Mouse (Mus musculus) neural tube, embryonic 13.5 days (tissue): ENCODE measurements around the gene Alkbh3. TPM values are rescaled to one million over a fixed set of nuclear protein-coding genes. Genes with fewer than 3 reads are reported as not detected.

Experiments used
- ATAC-seq: fragments of 200-750 bp; cut with Nextera tagmentation; 2 replicates; pipeline ENCODE4 v1.8.0; 2017; ENCODE audit warnings: low read depth, mild to moderate bottlenecking, moderate TSS enrichment, moderate library complexity
- H3K27ac ChIP-seq: fragments of 300-500 bp; sonication (generic); replicated peaks from 2 replicates; pipeline ENCODE4 v1.5.1; 2015; ENCODE audit warnings: moderate library complexity, mild to moderate bottlenecking, inconsistent platforms
- H3K27me3 ChIP-seq: fragments of 300-500 bp; sonication (generic); 2 replicates; pipeline ENCODE4 v1.6.1; 2015; ENCODE audit warnings: mild to moderate bottlenecking, inconsistent platforms
- H3K36me3 ChIP-seq: fragments of 300-500 bp; sonication (generic); 2 replicates; pipeline ENCODE4 v1.6.1; 2015; ENCODE audit warnings: mild to moderate bottlenecking, inconsistent platforms
- H3K4me1 ChIP-seq: fragments of 300-500 bp; sonication (generic); replicated peaks from 2 replicates; pipeline ENCODE4 v1.6.1; 2015; ENCODE audit warnings: inconsistent platforms
- H3K4me2 ChIP-seq: fragments of 300-500 bp; sonication (generic); 2 replicates; pipeline ENCODE4 v1.6.1; 2015; ENCODE audit warnings: inconsistent platforms, mild to moderate bottlenecking, moderate library complexity
- H3K4me3 ChIP-seq: fragments of 300-500 bp; sonication (generic); 2 replicates; pipeline ENCODE4 v1.5.1; 2015; ENCODE audit warnings: mild to moderate bottlenecking, inconsistent platforms
- H3K9ac ChIP-seq: fragments of 300-500 bp; sonication (generic); 2 replicates; pipeline ENCODE4 v1.6.1; 2015; ENCODE audit warnings: moderate library complexity, mild to moderate bottlenecking, inconsistent platforms
- H3K9me3 ChIP-seq: fragments of 300-500 bp; sonication (generic); 2 replicates; pipeline ENCODE4 v1.6.1; 2016; ENCODE audit warnings: inconsistent platforms
- WGBS: fragments of 180-500 bp; shearing (Covaris S2); methylation state at CpG from one replicate; pipeline ENCODE4 v1.1.7; 2015; 5-methylcytosine and 5-hydroxymethylcytosine counted together
- polyA plus RNA-seq: library from polyadenylated mRNA; unstranded; fragments of >200 nt; fragmentation: Nextera tagmentation; extraction: Ambion mirVana; gene quantifications from 2 replicates; pipeline ENCODE4 v1.2.1, GENCODE M21; 2015

Gene Alkbh3
- polyA plus RNA-seq, 1 experiment from 2014 or later = 43.8 TPM

- 99% methylated on average over 2 of the region's 2 CpGs for WGBS
- peaks cover 20% of the 10 kb centered on the region for H3K4me1 ChIP-seq
- H3K36me3 ChIP-seq = peaks cover 67% of the 10 kb centered on the region
- H3K27me3 ChIP-seq = no peaks in the 10 kb centered on the region
- H3K27ac ChIP-seq = no peak overlapping the region
- H3K4me2 ChIP-seq = no peak overlapping the region
- H3K9ac ChIP-seq = no peak overlapping the region
- no peak overlapping the region for H3K4me3 ChIP-seq
- ATAC-seq = no peak
- no peaks in the 10 kb centered on the region for H3K9me3 ChIP-seq
Observed at GRCm38 (mm10) chr2:93988440-93988839, 22.2 kb downstream of the Alkbh3 start.

GRCm38 (mm10) chr2:93982457-93983235 lies 28.0 kb downstream of the Alkbh3 start:
- H3K4me2 ChIP-seq = no peak overlapping the region
- no peak overlapping the region for H3K9ac ChIP-seq
- H3K9me3 ChIP-seq = no peaks in the 10 kb centered on the region
- no peak for ATAC-seq
- peaks cover 73% of the 10 kb centered on the region for H3K36me3 ChIP-seq
- H3K4me3 ChIP-seq = no peak overlapping the region
- H3K27ac ChIP-seq = no peak overlapping the region
- H3K4me1 ChIP-seq = peaks cover 10% of the 10 kb centered on the region
- 93% methylated on average over 4 of the region's 4 CpGs for WGBS
- H3K27me3 ChIP-seq = no peaks in the 10 kb centered on the region

- 88% methylated on average over 7 of the region's 7 CpGs for WGBS
- Histone ChIP-seq H3K4me1 (peaks cover 37% of the 10 kb centered on the region), H3K36me3 (peaks cover 54% of the 10 kb centered on the region), H3K27me3 (no peaks in the 10 kb centered on the region), H3K27ac (0 out of 2 replicates have a peak overlapping the region, but pooled peaks have one; percentile 49), H3K9me3 (no peaks in the 10 kb centered on the region), H3K4me3 (no peak overlapping the region), H3K9ac (no peak overlapping the region), H3K4me2 (no peak overlapping the region)
- no peak for ATAC-seq
Observed at GRCm38 (mm10) chr2:93979249-93980120, 31.1 kb downstream of the Alkbh3 start.

- 2% methylated on average over 37 of the region's 37 CpGs for WGBS
- ATAC-seq = peak; percentile 82
- peak overlapping the region; percentile 75 for H3K4me2 ChIP-seq
Observed at GRCm38 (mm10) chr2:93976436-93977252, 34.0 kb downstream of the Alkbh3 start.

GRCm38 (mm10) chr2:93975526-93976435 lies 34.8 kb downstream of the Alkbh3 start:
- Histone ChIP-seq H3K27me3 (no peaks in the 10 kb centered on the region), H3K9me3 (no peaks in the 10 kb centered on the region), H3K4me2 (peak overlapping the region; percentile 75), H3K27ac (peak overlapping the region; percentile 78), H3K36me3 (peaks cover 21% of the 10 kb centered on the region), H3K4me1 (peaks cover 37% of the 10 kb centered on the region), H3K4me3 (peak overlapping the region; percentile 38), H3K9ac (peak overlapping the region; percentile 70)
- ATAC-seq = peak; percentile 28; the same call in 1 of the 2 replicates
- 23% methylated on average over 21 of the region's 21 CpGs for WGBS

More at GRCm38 (mm10) chr2:93976436-93977252, 34.0 kb downstream of the Alkbh3 start:
- peaks cover 37% of the 10 kb centered on the region for H3K4me1 ChIP-seq
- H3K27me3 ChIP-seq = no peaks in the 10 kb centered on the region
- peak overlapping the region; percentile 70 for H3K9ac ChIP-seq
- no peaks in the 10 kb centered on the region for H3K9me3 ChIP-seq
- H3K27ac ChIP-seq = peak overlapping the region; percentile 78
- peaks cover 30% of the 10 kb centered on the region for H3K36me3 ChIP-seq
- H3K4me3 ChIP-seq = peak overlapping the region; percentile 38

GRCm38 (mm10) chr2:93975041-93975440 lies 35.6 kb downstream of the Alkbh3 start:
- Histone ChIP-seq H3K27ac (no peak overlapping the region), H3K36me3 (peaks cover 14% of the 10 kb centered on the region), H3K9ac (no peak overlapping the region), H3K27me3 (no peaks in the 10 kb centered on the region), H3K9me3 (no peaks in the 10 kb centered on the region), H3K4me2 (no peak overlapping the region), H3K4me1 (peaks cover 35% of the 10 kb centered on the region), H3K4me3 (no peak overlapping the region)
- WGBS = 49% methylated on average over 7 of the region's 7 CpGs
- ATAC-seq = no peak

- ATAC-seq = no peak
- H3K36me3 ChIP-seq = no peaks in the 10 kb centered on the region
- no peak overlapping the region for H3K27ac ChIP-seq
Observed at GRCm38 (mm10) chr2:93971647-93972046, 39.0 kb downstream of the Alkbh3 start.

GRCm38 (mm10) chr2:93964494-93965160 lies 46.0 kb downstream of the Alkbh3 start:
- whole genome bisulfite sequencing = 41% methylated on average over 7 of the region's 7 CpGs
- peak; percentile 83 for ATAC-seq
- Histone ChIP-seq H3K27me3 (no peaks in the 10 kb centered on the region), H3K4me3 (no peak overlapping the region), H3K4me1 (peaks cover 14% of the 10 kb centered on the region), H3K36me3 (no peaks in the 10 kb centered on the region), H3K27ac (peak overlapping the region; percentile 9; the same call in 1 of the 2 replicates), H3K4me2 (no peak overlapping the region), H3K9me3 (no peaks in the 10 kb centered on the region), H3K9ac (no peak overlapping the region)

More at GRCm38 (mm10) chr2:93971647-93972046, 39.0 kb downstream of the Alkbh3 start:
- Histone ChIP-seq H3K4me1 (peaks cover 17% of the 10 kb centered on the region), H3K9ac (no peak overlapping the region), H3K4me2 (no peak overlapping the region), H3K9me3 (no peaks in the 10 kb centered on the region), H3K27me3 (no peaks in the 10 kb centered on the region), H3K4me3 (no peak overlapping the region)
- WGBS = 72% methylated on average over 3 of the region's 3 CpGs

GRCm38 (mm10) chr2:93963802-93964201 lies 46.8 kb downstream of the Alkbh3 start:
- WGBS = 82% methylated on average over 1 of the region's 1 CpGs

GRCm38 (mm10) chr2:93961716-93962115 lies 48.9 kb downstream of the Alkbh3 start:
- no peak for ATAC-seq
- Histone ChIP-seq H3K27ac (no peak overlapping the region), H3K4me1 (peaks cover 31% of the 10 kb centered on the region), H3K9ac (no peak overlapping the region), H3K9me3 (no peaks in the 10 kb centered on the region), H3K4me2 (no peak overlapping the region), H3K36me3 (no peaks in the 10 kb centered on the region), H3K27me3 (peaks cover 15% of the 10 kb centered on the region), H3K4me3 (no peak overlapping the region)
- WGBS = 69% methylated on average over 8 of the region's 8 CpGs

More at GRCm38 (mm10) chr2:93963802-93964201, 46.8 kb downstream of the Alkbh3 start:
- no peak overlapping the region for H3K4me2 ChIP-seq
- no peaks in the 10 kb centered on the region for H3K9me3 ChIP-seq
- H3K27ac ChIP-seq = no peak overlapping the region
- H3K4me1 ChIP-seq = peaks cover 14% of the 10 kb centered on the region
- ATAC-seq = no peak
- no peaks in the 10 kb centered on the region for H3K27me3 ChIP-seq
- no peaks in the 10 kb centered on the region for H3K36me3 ChIP-seq
- no peak overlapping the region for H3K4me3 ChIP-seq
- no peak overlapping the region for H3K9ac ChIP-seq
